Mouse (Mus musculus) neural tube, embryonic 15.5 days (tissue): ENCODE measurements at regions not wholly inside any gene's neighbourhood (a gene's known extent, or its start where the extent isn't known, plus 50 kb on each side); places are given as distances from the start of the nearest gene placed in this dataset.

Experiments used
- ATAC-seq: fragments of 200-750 bp; cut with Nextera tagmentation; 2 replicates; pipeline ENCODE4 v1.8.0; 2017; ENCODE audit warnings: mild to moderate bottlenecking, moderate TSS enrichment, moderate library complexity; ENCODE audit not compliant: low FRiP score
- H3K27ac ChIP-seq: fragments of 300-500 bp; sonication (generic); replicated peaks from 2 replicates; pipeline ENCODE4 v1.5.1; 2015; ENCODE audit warnings: mild to moderate bottlenecking, inconsistent platforms
- H3K27me3 ChIP-seq: fragments of 300-500 bp; sonication (generic); replicated peaks from 2 replicates; pipeline ENCODE4 v1.6.1; 2015; ENCODE audit warnings: inconsistent platforms
- H3K36me3 ChIP-seq: fragments of 300-500 bp; sonication (generic); 2 replicates; pipeline ENCODE4 v1.6.1; 2015; ENCODE audit warnings: inconsistent platforms
- H3K4me1 ChIP-seq: fragments of 300-500 bp; sonication (generic); 2 replicates; pipeline ENCODE4 v1.6.1; 2015; ENCODE audit warnings: inconsistent platforms
- H3K4me2 ChIP-seq: fragments of 300-500 bp; sonication (generic); 2 replicates; pipeline ENCODE4 v1.6.1; 2015; ENCODE audit warnings: inconsistent platforms, mild to moderate bottlenecking, moderate library complexity
- H3K4me3 ChIP-seq: fragments of 300-500 bp; sonication (generic); replicated peaks from 2 replicates; pipeline ENCODE4 v1.5.1; 2015; ENCODE audit warnings: mild to moderate bottlenecking, inconsistent platforms
- H3K9ac ChIP-seq: fragments of 300-500 bp; sonication (generic); replicated peaks from 2 replicates; pipeline ENCODE4 v1.6.1; 2015; ENCODE audit warnings: mild to moderate bottlenecking, inconsistent platforms
- H3K9me3 ChIP-seq: fragments of 300-500 bp; sonication (generic); replicated peaks from 2 replicates; pipeline ENCODE4 v1.6.1; 2016; ENCODE audit warnings: inconsistent platforms
- WGBS: fragments of 180-500 bp; shearing (Covaris S2); methylation state at CpG from one replicate; pipeline ENCODE4 v1.1.7; 2015; ENCODE audit warnings: mixed read lengths; 5-methylcytosine and 5-hydroxymethylcytosine counted together

DNA sequence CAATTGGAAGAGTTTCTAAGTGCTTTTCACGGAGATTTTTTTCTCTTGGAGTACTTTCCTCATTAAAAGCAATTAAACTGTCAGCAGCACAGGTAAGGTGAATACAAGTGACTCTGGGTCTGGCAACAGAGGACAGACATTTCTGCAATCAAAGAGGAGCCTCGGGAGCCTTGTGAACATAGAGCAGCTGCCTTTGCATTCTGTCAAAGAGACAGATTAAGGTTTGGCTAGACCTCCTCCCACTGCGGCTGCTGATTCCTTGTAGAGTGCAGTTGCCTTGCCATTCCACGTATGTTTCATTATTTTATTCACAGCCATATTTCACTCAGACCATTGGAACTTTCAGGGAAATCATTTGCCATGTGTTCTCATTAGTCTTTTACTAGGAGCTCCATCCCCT is 563.0 kb upstream of the Gnpda2 start:
- H3K4me1 ChIP-seq: no peaks in the 10 kb centered on the region
- WGBS: 54% methylated on average over 4 of the region's 4 CpGs
- peak; percentile 28; the same call in 1 of the 2 replicates for ATAC-seq

More for the DNA sequence above, 563.0 kb upstream of the Gnpda2 start:
- H3K27me3 ChIP-seq: no peaks in the 10 kb centered on the region
- H3K36me3 ChIP-seq: no peaks in the 10 kb centered on the region
- no peak overlapping the region for H3K9ac ChIP-seq
- H3K27ac ChIP-seq: no peak overlapping the region
- H3K4me2 ChIP-seq: no peak overlapping the region
- no peaks in the 10 kb centered on the region for H3K9me3 ChIP-seq
- H3K4me3 ChIP-seq: no peak overlapping the region
